Mouse (Mus musculus): ENCODE data around the gene Acap3. TPM values are rescaled to one million over a fixed set of nuclear protein-coding genes. Genes with fewer than 3 reads are reported as not detected.

Gene Acap3
- polyA plus RNA-seq, 1 experiment, result 14.6 TPM

DNA sequence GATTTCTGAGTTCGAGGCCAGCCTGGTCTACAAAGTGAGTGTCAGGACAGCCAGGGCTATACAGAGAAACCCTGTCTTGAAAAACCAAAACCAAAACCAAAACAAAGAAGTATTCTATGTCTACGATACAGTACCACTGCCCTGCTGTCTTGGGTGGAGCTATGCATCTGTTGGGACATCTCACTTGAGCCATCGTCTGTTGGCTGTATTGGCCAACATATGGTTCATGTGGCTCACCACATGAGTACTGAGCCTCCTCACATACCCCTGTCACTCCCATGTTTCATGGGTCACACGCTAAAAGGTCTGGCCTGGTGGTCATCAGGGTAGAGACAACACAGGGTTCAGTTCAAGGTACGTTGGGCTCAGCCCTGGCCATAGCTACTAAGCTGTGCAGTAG is 5.3 kb upstream of the Acap3 start:
- no peak for DNase-seq
- no peaks in the 10 kb centered on the region for H3K4me1 ChIP-seq (ENCODE audit: control insufficient read depth, insufficient read depth, low read length)
- no peak overlapping the region for H3K27ac ChIP-seq (ENCODE audit: insufficient read depth, low read depth, low read length)
- H3K4me3 ChIP-seq (ENCODE audit: insufficient read depth, low read depth, low read length), result no peak overlapping the region
- no peaks in the 10 kb centered on the region for H3K27me3 ChIP-seq (replicated peaks; ENCODE audit: control insufficient read depth, insufficient read depth, low read length)
- H3K36me3 ChIP-seq (ENCODE audit: control insufficient read depth, insufficient read depth, low read length), result no peaks in the 10 kb centered on the region
- no peak for TF ChIP-seq POLR2A (IDR thresholded peaks at IDR 0.05; ENCODE audit: low read depth, low read length)
- no peak for TF ChIP-seq CTCF (conservative IDR thresholded peaks at IDR 0.05; ENCODE audit: insufficient read depth, insufficient read length, low read depth, low read length)
- 93% methylated on average over 5 of the region's 5 CpGs for WGBS

DNA sequence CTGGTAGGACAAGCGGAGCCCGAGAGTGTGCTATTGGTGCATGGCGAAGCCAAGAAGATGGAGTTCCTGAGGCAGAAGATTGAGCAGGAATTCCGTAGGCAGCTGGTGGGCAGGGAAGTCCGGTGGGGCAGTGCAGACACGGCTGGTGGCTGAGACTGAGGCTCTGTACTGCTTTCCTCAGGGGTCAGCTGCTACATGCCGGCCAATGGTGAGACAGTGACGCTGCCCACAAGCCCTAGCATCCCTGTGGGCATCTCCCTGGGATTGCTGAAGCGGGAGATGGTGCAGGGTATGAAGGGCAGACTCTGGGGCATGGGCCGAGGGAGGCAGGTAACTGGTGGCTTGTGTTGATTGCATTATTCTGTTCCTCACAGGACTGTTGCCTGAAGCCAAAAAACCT is 3.9 kb upstream of the Acap3 start:
- H3K4me1 ChIP-seq (ENCODE audit: control insufficient read depth, insufficient read depth, low read length), result peaks cover 2% of the 10 kb centered on the region; the same call in 1 of the 2 replicates
- WGBS, result 88% methylated on average over 10 of the region's 10 CpGs
- no peak overlapping the region for H3K27ac ChIP-seq (ENCODE audit: insufficient read depth, low read depth, low read length)
- DNase-seq, result no peak
- TF ChIP-seq CTCF (conservative IDR thresholded peaks at IDR 0.05; ENCODE audit: insufficient read depth, insufficient read length, low read depth, low read length), result no peak
- TF ChIP-seq POLR2A (IDR thresholded peaks at IDR 0.05; ENCODE audit: low read depth, low read length), result no peak
- no peak overlapping the region for H3K4me3 ChIP-seq (ENCODE audit: insufficient read depth, low read depth, low read length)
- H3K36me3 ChIP-seq (ENCODE audit: control insufficient read depth, insufficient read depth, low read length), result no peaks in the 10 kb centered on the region
- no peaks in the 10 kb centered on the region for H3K27me3 ChIP-seq (replicated peaks; ENCODE audit: control insufficient read depth, insufficient read depth, low read length)

DNA sequence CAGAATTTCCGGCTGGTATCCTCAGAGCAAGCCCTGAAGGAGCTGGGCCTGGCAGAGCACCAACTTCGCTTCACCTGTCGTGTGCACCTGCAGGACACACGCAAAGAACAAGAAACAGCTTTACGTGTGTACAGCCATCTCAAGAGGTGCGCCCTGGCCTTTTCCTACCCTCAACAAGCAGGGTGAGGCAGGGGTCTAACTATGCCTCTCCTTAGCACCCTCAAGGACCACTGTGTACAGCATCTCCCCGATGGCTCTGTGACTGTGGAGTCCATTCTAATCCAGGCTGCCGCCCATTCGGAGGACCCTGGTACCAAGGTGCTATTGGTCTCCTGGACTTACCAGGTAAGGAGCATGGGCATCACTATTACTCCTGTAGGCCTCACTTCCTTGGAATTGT is 3.4 kb upstream of the Acap3 start:
- Histone ChIP-seq H3K36me3 (ENCODE audit: control insufficient read depth, insufficient read depth, low read length) (no peaks in the 10 kb centered on the region), H3K4me1 (ENCODE audit: control insufficient read depth, insufficient read depth, low read length) (peaks cover 5% of the 10 kb centered on the region; the same call in 1 of the 2 replicates), H3K27ac (ENCODE audit: insufficient read depth, low read depth, low read length) (no peak overlapping the region), H3K27me3 (replicated peaks; ENCODE audit: control insufficient read depth, insufficient read depth, low read length) (no peaks in the 10 kb centered on the region), H3K4me3 (ENCODE audit: insufficient read depth, low read depth, low read length) (no peak overlapping the region)
- DNase-seq, result no peak
- WGBS, result 92% methylated on average over 9 of the region's 9 CpGs
- no peak for TF ChIP-seq CTCF (conservative IDR thresholded peaks at IDR 0.05; ENCODE audit: insufficient read depth, insufficient read length, low read depth, low read length)
- TF ChIP-seq POLR2A (IDR thresholded peaks at IDR 0.05; ENCODE audit: low read depth, low read length), result no peak

DNA sequence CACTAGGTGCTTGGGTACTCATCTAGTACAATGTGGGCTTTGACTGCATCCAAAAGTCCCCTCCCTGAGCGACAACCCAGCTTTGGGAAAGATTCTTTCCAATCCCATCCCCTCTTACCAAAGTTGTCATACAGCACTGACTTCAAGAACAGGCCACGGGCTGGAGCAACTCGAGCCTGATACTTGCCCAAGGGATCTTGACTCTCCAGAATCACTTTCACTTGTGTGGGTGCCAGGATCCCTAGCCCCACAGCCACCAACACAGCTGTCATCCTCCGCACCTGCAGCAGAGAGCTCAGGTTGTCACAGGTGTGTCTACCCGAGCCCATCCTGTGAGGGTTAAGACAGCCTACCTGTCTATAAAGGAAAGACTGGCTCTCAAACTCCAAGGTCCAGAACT is 2.3 kb upstream of the Acap3 start:
- TF ChIP-seq POLR2A (IDR thresholded peaks at IDR 0.05; ENCODE audit: low read depth, low read length), result no peak
- no peak for TF ChIP-seq CTCF (conservative IDR thresholded peaks at IDR 0.05; ENCODE audit: insufficient read depth, insufficient read length, low read depth, low read length)
- 84% methylated on average over 5 of the region's 5 CpGs for WGBS
- Histone ChIP-seq H3K4me3 (ENCODE audit: insufficient read depth, low read depth, low read length) (no peak overlapping the region), H3K27me3 (replicated peaks; ENCODE audit: control insufficient read depth, insufficient read depth, low read length) (no peaks in the 10 kb centered on the region), H3K4me1 (ENCODE audit: control insufficient read depth, insufficient read depth, low read length) (peaks cover 7% of the 10 kb centered on the region; the same call in 1 of the 2 replicates), H3K27ac (ENCODE audit: insufficient read depth, low read depth, low read length) (no peak overlapping the region), H3K36me3 (ENCODE audit: control insufficient read depth, insufficient read depth, low read length) (no peaks in the 10 kb centered on the region)
- no peak for DNase-seq

GRCm38 (mm10) chr4:155891011-155891471 is 581 bp upstream of the Acap3 start:
- H3K4me1 ChIP-seq (ENCODE audit: control insufficient read depth, insufficient read depth, low read length), result peaks cover 7% of the 10 kb centered on the region; the same call in 1 of the 2 replicates
- WGBS, result 1% methylated on average over 34 of the region's 34 CpGs
- no peaks in the 10 kb centered on the region for H3K36me3 ChIP-seq (ENCODE audit: control insufficient read depth, insufficient read depth, low read length)
- H3K4me3 ChIP-seq (ENCODE audit: insufficient read depth, low read depth, low read length), result peak overlapping the region; percentile 88
- H3K27me3 ChIP-seq (replicated peaks; ENCODE audit: control insufficient read depth, insufficient read depth, low read length), result no peaks in the 10 kb centered on the region
- TF ChIP-seq POLR2A (IDR thresholded peaks at IDR 0.05; ENCODE audit: low read depth, low read length) (no peak), CTCF (conservative IDR thresholded peaks at IDR 0.05; ENCODE audit: insufficient read depth, insufficient read length, low read depth, low read length) (no peak)
- H3K27ac ChIP-seq (ENCODE audit: insufficient read depth, low read depth, low read length), result no peak overlapping the region
- peak; percentile 41 for DNase-seq

- Histone ChIP-seq H3K36me3 (ENCODE audit: control insufficient read depth, insufficient read depth, low read length) (no peaks in the 10 kb centered on the region), H3K27ac (ENCODE audit: insufficient read depth, low read depth, low read length) (peak overlapping the region; percentile 95), H3K4me1 (ENCODE audit: control insufficient read depth, insufficient read depth, low read length) (peaks cover 7% of the 10 kb centered on the region; the same call in 1 of the 2 replicates), H3K4me3 (ENCODE audit: insufficient read depth, low read depth, low read length) (peak overlapping the region; percentile 88), H3K27me3 (replicated peaks; ENCODE audit: control insufficient read depth, insufficient read depth, low read length) (no peaks in the 10 kb centered on the region)
- DNase-seq, result peak; percentile 87
- TF ChIP-seq POLR2A (IDR thresholded peaks at IDR 0.05; ENCODE audit: low read depth, low read length) (no peak), CTCF (conservative IDR thresholded peaks at IDR 0.05; ENCODE audit: insufficient read depth, insufficient read length, low read depth, low read length) (0 out of 2 replicates have a peak, but pooled peaks have one; percentile 10)
- under 1% methylated on average over 56 of the region's 56 CpGs for WGBS
Observed at GRCm38 (mm10) chr4:155892017-155892416, 395 bp downstream of the Acap3 start.

DNA sequence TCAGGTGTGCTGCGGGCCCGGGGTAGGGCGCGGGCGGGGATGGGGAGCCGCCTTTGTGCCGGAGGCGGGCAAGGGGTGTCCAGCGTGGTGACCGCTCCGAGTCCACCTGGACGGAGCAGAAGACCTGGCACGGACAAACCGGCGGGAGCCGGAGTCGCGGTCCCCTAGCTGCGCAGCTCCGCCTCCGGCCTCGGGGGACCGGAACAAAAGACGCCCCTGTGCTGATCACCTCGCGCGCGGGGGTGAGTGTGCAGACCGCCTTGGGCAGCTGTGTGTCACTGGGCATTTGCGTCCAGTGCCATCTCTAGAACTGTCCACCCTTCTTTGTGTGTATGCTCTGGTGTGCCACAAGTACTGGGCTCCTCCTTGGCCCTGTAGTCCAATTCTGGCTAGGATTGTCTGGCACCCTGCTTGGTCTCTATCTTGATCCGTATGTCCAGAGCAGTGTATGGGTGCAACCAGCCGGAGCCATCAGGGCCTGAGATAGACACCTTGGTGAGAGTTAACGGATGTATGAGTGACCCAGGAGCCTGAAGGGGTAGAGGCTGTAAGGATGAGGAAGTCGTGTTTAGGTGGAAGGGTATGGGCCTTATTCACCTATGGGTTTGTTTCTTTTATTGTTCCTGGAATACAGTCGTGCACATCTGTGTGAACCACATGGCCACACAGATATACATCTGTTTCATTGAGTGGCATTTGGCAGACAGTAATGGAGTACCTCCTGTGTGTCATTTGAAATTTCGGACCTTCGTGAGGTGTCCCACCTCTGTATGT is 1.0 kb downstream of the Acap3 start:
- no peaks in the 10 kb centered on the region for H3K36me3 ChIP-seq (ENCODE audit: control insufficient read depth, insufficient read depth, low read length)
- DNase-seq, result peak; percentile 24
- peak overlapping the region; percentile 33; the same call in 1 of the 2 replicates for H3K27ac ChIP-seq (ENCODE audit: insufficient read depth, low read depth, low read length)
- no peaks in the 10 kb centered on the region for H3K27me3 ChIP-seq (replicated peaks; ENCODE audit: control insufficient read depth, insufficient read depth, low read length)
- peaks cover 7% of the 10 kb centered on the region; the same call in 1 of the 2 replicates for H3K4me1 ChIP-seq (ENCODE audit: control insufficient read depth, insufficient read depth, low read length)
- TF ChIP-seq POLR2A (IDR thresholded peaks at IDR 0.05; ENCODE audit: low read depth, low read length), result no peak
- no peak for TF ChIP-seq CTCF (conservative IDR thresholded peaks at IDR 0.05; ENCODE audit: insufficient read depth, insufficient read length, low read depth, low read length)
- WGBS, result 6% methylated on average over 37 of the region's 37 CpGs
- peak overlapping the region; percentile 88 for H3K4me3 ChIP-seq (ENCODE audit: insufficient read depth, low read depth, low read length)
